Mouse (Mus musculus): ENCODE data around the gene Cfc1.

DNA sequence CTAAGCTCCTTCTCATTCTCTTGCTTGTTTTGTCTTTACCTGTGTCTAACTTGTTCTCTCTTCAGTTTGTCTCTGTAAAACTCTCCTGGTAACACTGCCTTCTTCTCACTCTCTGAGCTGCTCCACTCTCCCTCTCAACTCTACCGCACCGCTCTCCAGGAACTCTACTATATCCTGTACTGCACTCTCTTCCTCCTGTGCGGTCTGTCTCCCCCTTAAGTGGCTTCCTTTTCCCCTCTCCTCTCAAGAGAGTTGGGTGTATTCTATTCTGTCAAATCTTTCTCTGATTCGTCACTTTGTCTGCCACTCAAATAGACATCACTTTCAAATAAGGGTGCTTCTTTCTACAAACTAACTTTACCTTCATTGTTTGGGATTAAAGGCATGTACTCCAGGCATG is 44.0 kb upstream of the Cfc1 start:
- TF ChIP-seq CTCF (IDR thresholded peaks at IDR 0.05) (no peak), EP300 (IDR thresholded peaks at IDR 0.05) (no peak)
